Mouse (Mus musculus) MEL (cell line): Measurements from ENCODE around the gene Nova2.

Experiments
- CTCF ChIP-seq, 3 experiments: IDR thresholded peaks in 2 of 3; conservative IDR thresholded peaks in 1 of 3; 2 replicates each; pipeline ENCODE4 v1.5.1; 2011 to 2012; ENCODE audit warnings: low read length in 3 of 3, low read depth in 2 of 3, mild to moderate bottlenecking in 2 of 3, improper control_type of control experiment in 1 of 3, inconsistent platforms in 1 of 3, mixed read lengths in 1 of 3, moderate library complexity in 1 of 3; ENCODE audit not compliant: control insufficient read depth in 1 of 3, insufficient read depth in 1 of 3, poor library complexity in 1 of 3, severe bottlenecking in 1 of 3
- GATA1 ChIP-seq: IDR thresholded peaks from 2 replicates; pipeline ENCODE4 v1.6.1; 2011; ENCODE audit warnings: low read depth, low read length, improper control_type of control experiment
- MAX ChIP-seq: IDR thresholded peaks from 2 replicates; pipeline ENCODE4 v1.6.1; 2011; ENCODE audit warnings: low read length, improper control_type of control experiment
- MEF2A ChIP-seq: IDR thresholded peaks from 2 replicates; pipeline ENCODE4 v1.6.1; 2014; ENCODE audit warnings: low read depth, mild to moderate bottlenecking, inconsistent platforms, low read length, improper control_type of control experiment; ENCODE audit not compliant: poor library complexity, insufficient replicate concordance, severe bottlenecking; ENCODE audit errors: extremely low read depth
- NRF1 ChIP-seq: IDR thresholded peaks from 2 replicates; pipeline ENCODE4 v1.6.1; 2014; ENCODE audit warnings: low read depth, mild to moderate bottlenecking, inconsistent platforms, low read length, improper control_type of control experiment, moderate library complexity; ENCODE audit not compliant: poor library complexity, insufficient read depth, severe bottlenecking

DNA sequence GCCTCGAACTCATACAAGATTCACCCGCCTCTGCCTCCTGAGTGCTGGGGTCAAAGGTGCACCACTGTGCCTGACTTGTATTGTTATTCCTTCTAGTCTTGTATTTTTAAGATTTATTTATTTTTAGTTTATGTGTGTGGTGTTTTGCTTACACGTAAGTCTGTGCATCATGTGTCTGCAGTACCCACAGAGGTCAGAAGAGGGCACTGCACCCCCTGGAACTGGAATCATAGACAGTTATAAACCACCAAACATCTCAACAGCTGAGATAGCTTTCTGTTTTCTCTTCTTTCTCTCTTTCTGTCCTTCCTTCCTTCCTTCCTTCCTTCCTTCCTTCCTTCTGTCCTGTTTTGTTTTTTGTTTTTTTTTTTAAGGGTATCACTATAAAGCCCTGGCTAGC, 45.3 kb downstream of the Nova2 start:
- TF ChIP-seq MAX (no peak), GATA1 (no peak), NRF1 (no peak), CTCF (IDR thresholded peaks at IDR 0.05 in 2 of 3, conservative IDR thresholded peaks at IDR 0.05 in 1 of 3; ENCODE audit: control insufficient read depth in 1 of 3, insufficient read depth in 1 of 3, low read depth in 2 of 3, low read length in 3 of 3, poor library complexity in 1 of 3, severe bottlenecking in 1 of 3) (peak; percentile 38 to 47 (median 41); a peak in 5 of 6 replicates), MEF2A (no peak)
